Mouse (Mus musculus) ES-Bruce4 (cell line): ENCODE measurements around the gene Oxa1l.

Source experiments
- CTCF ChIP-seq: IDR thresholded peaks from one replicate; pipeline ENCODE4 v1.8.1; 2011; ENCODE audit warnings: low read depth, low read length
- EP300 ChIP-seq: IDR thresholded peaks from 2 replicates; pipeline ENCODE4 v1.6.1; 2011; ENCODE audit warnings: low read depth, low read length; ENCODE audit not compliant: insufficient read depth
- POLR2A ChIP-seq: IDR thresholded peaks from one replicate; pipeline ENCODE4 v1.8.1; 2011; ENCODE audit warnings: low read length; ENCODE audit not compliant: insufficient read depth

- TF ChIP-seq EP300: no peak
- no peak for TF ChIP-seq CTCF
- no peak for TF ChIP-seq POLR2A
Observed at GRCm38 (mm10) chr14:54372923-54373322, 12.3 kb downstream of the Oxa1l start.
